Mouse (Mus musculus): ENCODE results near the gene Trim7.

DNA sequence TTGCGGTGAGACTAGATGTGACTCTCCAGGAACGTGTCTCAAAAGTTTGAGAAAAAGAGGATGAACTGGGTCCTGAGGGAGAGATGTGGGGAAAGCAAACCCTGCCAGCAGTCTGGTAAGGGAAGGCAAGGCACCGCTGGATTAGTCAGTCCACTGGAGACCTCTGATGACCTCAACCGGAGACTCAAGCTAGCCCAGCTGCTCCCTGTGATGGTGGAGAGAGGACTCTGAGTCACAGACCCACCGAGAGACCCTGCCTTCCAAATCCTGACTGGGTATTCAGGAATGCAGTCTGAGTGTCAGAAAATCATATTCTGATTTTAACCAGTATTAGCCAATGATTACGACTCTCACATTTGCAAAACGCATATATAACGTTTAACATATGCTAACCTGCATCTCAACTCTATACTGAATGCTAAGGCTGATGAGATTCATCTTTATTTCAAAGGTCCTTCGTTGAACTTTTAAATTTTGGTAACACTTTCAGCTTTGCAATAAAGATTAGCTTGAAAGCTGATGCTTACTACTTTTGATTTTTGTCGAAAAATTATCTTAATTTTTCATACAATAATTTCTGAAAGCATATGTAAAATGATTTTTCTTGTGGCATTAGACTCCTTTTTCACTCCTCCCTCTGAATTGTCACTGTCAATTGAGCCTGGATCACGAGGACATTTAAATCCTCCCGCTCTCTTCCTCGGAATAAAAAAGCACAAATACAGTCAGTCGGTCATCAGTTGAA, 3.0 kb upstream of the Trim7 start:
- TF ChIP-seq TAL1 (IDR thresholded peaks at IDR 0.05; ENCODE audit: low read length) (no peak), GATA1 (IDR thresholded peaks at IDR 0.05; ENCODE audit: low read length) (no peak)

Measured in erythroblast, embryonic 14.5 days (primary cell).